15 mouse cellular contexts compared by ENCODE assay signal in genomic region chr4:86686009-86686366, GRCm38 (mm10). TPM values are rescaled to one million over a fixed set of nuclear protein-coding genes. Genes with fewer than 3 reads are reported as not detected.
DNase-seq lines count a peak whose midpoint lies in the region; ATAC-seq and TF ChIP-seq lines count a peak whose summit lies in the region.
"Had no signal": no experiment of that assay in that cellular context is flagged by ENCODE, and none has a peak within 500 bp of the region (broad histone marks: within the 10 kb centered on the region; RNA-seq: fewer than 3 reads in every experiment).

No protein-coding gene starts in this region.

- H3K4me2 ChIP-seq in intestine, postnatal 0 days (replicated peaks; ENCODE audit: low read depth): no peak overlapping the region
- H3K4me2 ChIP-seq: forebrain, embryonic 15.5 days; hindbrain, embryonic 13.5 days; midbrain, embryonic 13.5 days had no signal

- ATAC-seq in intestine, postnatal 0 days: peak; percentile 20
- ATAC-seq: forebrain, embryonic 15.5 days; midbrain, embryonic 13.5 days; Patski had no signal

- H3K9ac ChIP-seq in intestine, postnatal 0 days (ENCODE audit: low read depth, low read length): no peak overlapping the region
- H3K9ac ChIP-seq: forebrain, embryonic 15.5 days; hindbrain, embryonic 13.5 days; midbrain, embryonic 13.5 days had no signal

- H3K27ac ChIP-seq in intestine, postnatal 0 days (ENCODE audit: low read depth, low read length): no peak overlapping the region
- H3K27ac ChIP-seq: forebrain, embryonic 15.5 days; hindbrain, embryonic 13.5 days; midbrain, embryonic 13.5 days had no signal

- H3K9me3 ChIP-seq in intestine, postnatal 0 days (ENCODE audit: control insufficient read depth): no peaks in the 10 kb centered on the region
- H3K9me3 ChIP-seq: forebrain, embryonic 15.5 days; hindbrain, embryonic 13.5 days; midbrain, embryonic 13.5 days had no signal

- no peak for TF ChIP-seq CTCF in intestine, postnatal 0 days (IDR thresholded peaks at IDR 0.05; ENCODE audit: low read depth)

- DNase-seq in kidney, postnatal 25 days: peak; percentile 19 to 40
- DNase-seq in kidney, postnatal 10 days: no peak
- peak; percentile 65 for DNase-seq in ovary, adult 18-20 months (ENCODE audit: low spot score)
- DNase-seq in ovary, postnatal 10 days (ENCODE audit: low spot score): no peak
- no peak for DNase-seq in Muller cell, postnatal 12 days (ENCODE audit: inconsistent ontology term)
- no peak for DNase-seq in retina, embryonic 14.5 days (ENCODE audit: low spot score)
- no peak for DNase-seq in urinary bladder, postnatal 4 days (ENCODE audit: low spot score in 2 of 2)
- DNase-seq: cerebellum, postnatal 10 days; embryo, embryonic 11 days; kidney, adult 2 months had no signal

- no peak overlapping the region for H3K4me3 ChIP-seq in intestine, postnatal 0 days (ENCODE audit: low read depth, low read length)
- H3K4me3 ChIP-seq: forebrain, embryonic 15.5 days; hindbrain, embryonic 13.5 days; midbrain, embryonic 13.5 days had no signal

- no peaks in the 10 kb centered on the region for H3K36me3 ChIP-seq in intestine, postnatal 0 days (ENCODE audit: control insufficient read depth, insufficient read depth)
- H3K36me3 ChIP-seq: forebrain, embryonic 15.5 days; hindbrain, embryonic 13.5 days; midbrain, embryonic 13.5 days had no signal

- peaks cover 8% of the 10 kb centered on the region; the same call in 1 of the 2 replicates for H3K4me1 ChIP-seq in intestine, postnatal 0 days (replicated peaks; ENCODE audit: control insufficient read depth, insufficient read depth, low read length)
- H3K4me1 ChIP-seq: forebrain, embryonic 15.5 days; hindbrain, embryonic 13.5 days; midbrain, embryonic 13.5 days had no signal

- no peaks in the 10 kb centered on the region for H3K27me3 ChIP-seq in intestine, postnatal 0 days (replicated peaks; ENCODE audit: control insufficient read depth, insufficient read depth, low read length)
- H3K27me3 ChIP-seq: forebrain, embryonic 15.5 days; hindbrain, embryonic 13.5 days; midbrain, embryonic 13.5 days; Patski had no signal

- WGBS in intestine, postnatal 0 days: 13% methylated on average over 2 of the region's 2 CpGs

RNA-seq across cellular contexts. Expression of gene Plin2, which starts 16.1 kb away (rescaled TPM):
- polyA plus RNA-seq in intestine, postnatal 0 days (2015; fragmentation: Nextera tagmentation; extraction: Ambion mirVana): 500 and 531 TPM in 2 replicates

Comparison
In these comparisons a context has a peak if more than half of its experiments do, and no peak if none do; other contexts are left out.
1. DNase-seq: peak in kidney, postnatal 25 days (2 of 2) and ovary, adult 18-20 months (single experiment); none in kidney, postnatal 10 days (single experiment), ovary, postnatal 10 days (single experiment), Muller cell, postnatal 12 days (single experiment), retina, embryonic 14.5 days (single experiment) and urinary bladder, postnatal 4 days (0 of 2).